Mouse (Mus musculus) adrenal gland, adult 8-10 months (tissue): ENCODE results near the gene Gm13762. TPM values are rescaled to one million over a fixed set of nuclear protein-coding genes. Genes with fewer than 3 reads are reported as not detected.

ENCODE experiments used
- DNase-seq: peaks from one replicate; pipeline ENCODE4 v3.0.0; 2022
- total RNA-seq, 4 experiments: library from RNA; stranded (reverse); gene quantifications; 2 replicates each; pipeline ENCODE4 v1.2.4; 2022

The Gm13762 gene
- total RNA-seq: not detected

DNA sequence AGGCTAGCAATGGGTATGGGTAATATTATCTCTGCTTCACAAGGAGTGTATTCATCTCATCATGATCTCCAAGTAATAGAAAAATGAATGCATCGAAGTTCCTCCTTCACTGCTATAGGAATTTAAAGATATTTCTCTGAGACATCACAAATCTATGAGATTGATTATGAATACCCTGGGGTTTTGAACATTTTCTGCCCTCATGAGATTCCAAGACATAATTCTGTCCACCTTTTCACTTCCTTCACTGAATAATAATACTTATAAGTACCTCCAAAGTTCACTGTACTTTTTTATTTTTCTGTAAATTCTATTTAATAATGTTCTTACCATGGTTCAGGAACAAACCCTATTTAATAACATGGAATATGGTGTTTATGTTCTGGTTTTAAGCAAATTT lies at the start of gene Gm13762:
Gene Gm13762 (minus strand): TSS at position 101 of the 400 bp plus-strand sequence.
- DNase-seq: no peak

DNA sequence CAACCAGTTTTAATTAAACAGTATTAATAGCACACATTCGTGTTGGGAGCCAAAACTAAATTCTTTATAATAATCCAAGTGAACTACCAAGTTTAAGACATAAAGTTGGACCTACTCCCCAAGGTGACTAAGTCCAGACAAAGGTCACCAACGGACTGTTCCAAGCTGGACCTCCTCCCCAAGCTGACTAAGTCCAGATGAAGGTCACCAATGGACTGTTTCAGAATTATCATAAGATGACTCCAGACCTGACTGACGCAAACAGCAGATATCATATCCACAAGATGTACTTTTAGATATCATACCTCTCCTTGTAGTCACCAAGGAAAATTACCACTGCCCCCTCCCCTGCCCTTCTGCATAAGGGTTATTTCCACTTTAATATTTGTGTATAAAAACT lies 41.4 kb upstream of the Gm13762 start:
- DNase-seq: peak; percentile 5

DNA sequence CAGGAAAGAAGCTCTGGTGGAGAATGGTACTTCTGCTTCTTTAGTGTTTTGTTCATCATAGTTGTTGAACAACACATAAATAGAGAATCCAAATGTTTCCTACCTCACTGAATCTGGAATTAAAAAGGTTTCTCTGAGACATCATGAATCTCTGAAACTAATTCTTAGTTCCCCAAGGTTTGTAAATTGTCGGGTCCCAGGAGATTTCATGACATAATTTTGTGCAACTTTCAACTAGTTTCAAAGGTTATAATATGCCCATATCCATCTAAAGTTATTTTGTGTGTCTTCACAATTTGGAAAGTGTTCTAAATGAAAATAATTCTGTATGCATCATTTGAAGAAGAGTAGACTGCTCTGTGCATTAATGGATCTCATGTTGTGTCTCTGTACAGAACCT lies 38.2 kb upstream of the Gm13762 start, which contains the start of gene Olfr1216:
Gene Olfr1216 (minus strand): TSS at position 101 of the 400 bp plus-strand sequence.
- no peak for DNase-seq

DNA sequence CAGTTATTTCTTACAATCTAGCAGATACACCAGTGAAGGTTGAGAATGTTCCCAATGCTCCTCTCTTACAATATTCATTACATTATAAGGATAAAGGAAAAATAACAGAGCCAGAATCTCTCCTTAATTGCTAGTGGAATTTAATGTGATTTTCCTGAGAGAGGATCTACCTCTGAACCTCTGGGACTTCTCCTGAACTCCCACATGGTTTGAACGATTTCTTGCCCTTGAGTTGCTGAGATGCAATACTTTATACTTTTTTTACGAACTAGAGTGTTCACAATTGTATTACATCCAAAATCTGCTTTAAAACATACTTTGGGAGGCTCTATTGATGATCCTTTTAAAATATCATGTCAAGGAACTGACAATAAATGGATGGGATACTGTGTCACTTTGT lies 26.8 kb upstream of the Gm13762 start, which contains the start of gene Olfr1215:
Gene Olfr1215 (minus strand): TSS at position 101 of the 400 bp plus-strand sequence.
- DNase-seq: no peak

DNA sequence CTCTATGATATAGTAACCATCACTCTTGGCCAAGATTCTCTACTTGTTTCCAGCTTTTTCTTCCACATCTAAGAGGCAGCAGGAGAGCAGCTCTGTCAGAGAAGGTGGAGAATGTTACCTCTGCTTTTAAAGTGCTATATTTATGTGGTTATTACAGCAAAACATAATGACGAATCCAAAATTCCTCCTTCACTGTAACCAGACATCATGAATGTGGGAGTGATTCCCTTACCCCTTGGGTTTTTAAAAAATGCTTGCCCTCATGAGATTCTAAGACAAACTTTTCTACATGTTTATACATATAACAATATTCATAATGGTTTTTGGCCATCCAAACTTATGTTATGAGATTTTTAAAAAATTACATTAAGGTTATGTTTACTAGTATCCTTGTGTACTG lies 12.5 kb upstream of the Gm13762 start, which contains the start of gene Olfr1214:
Gene Olfr1214 (minus strand): TSS at position 101 of the 400 bp plus-strand sequence.
- no peak for DNase-seq

DNA sequence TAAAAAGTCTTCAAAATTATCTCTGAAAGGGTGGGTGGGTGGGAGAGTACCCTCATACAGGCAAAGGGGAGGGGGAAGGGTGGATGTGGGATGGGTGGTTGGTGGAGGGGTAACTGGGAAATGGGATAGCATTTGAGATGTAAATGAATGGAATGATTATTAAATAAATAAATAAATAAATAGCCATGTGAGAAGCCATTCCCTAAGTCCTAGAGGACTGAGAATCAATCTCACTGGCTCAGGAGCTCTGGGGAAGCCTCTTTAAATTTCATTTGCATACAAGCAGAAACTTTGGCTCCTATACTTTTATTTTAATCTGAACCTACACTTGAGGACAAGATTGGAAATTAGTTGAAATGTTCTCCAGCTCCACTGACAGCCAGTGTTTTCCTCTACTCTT lies 26.4 kb downstream of the Gm13762 start, which contains the start of gene Olfr1212:
Gene Olfr1212 (plus strand): TSS at position 301 of the 400 bp plus-strand sequence.
- no peak for DNase-seq

DNA sequence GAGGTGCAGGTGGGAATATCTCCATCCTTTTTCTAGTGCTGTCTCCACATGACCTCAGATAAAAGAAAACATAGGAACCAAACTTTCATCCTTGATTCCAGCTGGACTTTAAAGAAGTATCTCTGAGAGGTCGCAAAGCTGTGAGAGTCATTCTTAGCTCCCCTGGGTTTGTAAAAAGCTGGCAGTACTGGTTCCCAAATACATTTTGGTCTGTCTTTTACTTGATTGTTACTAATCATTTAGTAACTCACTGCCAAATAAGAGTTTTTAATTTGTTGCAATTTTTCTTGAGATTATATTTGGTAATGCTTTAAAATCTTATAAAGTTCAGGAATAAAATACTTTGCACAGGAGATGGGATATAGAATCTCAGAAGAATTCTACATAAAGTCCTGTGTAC lies 42.1 kb downstream of the Gm13762 start, which contains the start of gene Olfr1211:
Gene Olfr1211 (minus strand): TSS at position 101 of the 400 bp plus-strand sequence.
- no peak for DNase-seq

Other genes with a start within 250 kb of the Gm13762 start
- not detected for gene Olfr1197, start 247.9 kb downstream of the Gm13762 start, total RNA-seq
- gene Olfr1198, start 228.9 kb downstream of the Gm13762 start, total RNA-seq: not detected
- gene Olfr1199, start 219.8 kb downstream of the Gm13762 start, total RNA-seq: not detected
- gene Olfr1200, start 209.8 kb downstream of the Gm13762 start, total RNA-seq: not detected
- not detected for gene Olfr1201, start 187.2 kb downstream of the Gm13762 start, total RNA-seq
- not detected for gene Olfr1202, start 165.8 kb downstream of the Gm13762 start, total RNA-seq
- gene Olfr1205, start 150.5 kb downstream of the Gm13762 start, total RNA-seq: not detected
- not detected for gene Olfr1204, start 131.0 kb downstream of the Gm13762 start, total RNA-seq
- gene Olfr1206, start 117.0 kb downstream of the Gm13762 start, total RNA-seq: not detected
- gene Olfr1208, start 78.0 kb downstream of the Gm13762 start, total RNA-seq: not detected
- not detected for gene Olfr1209, start 65.1 kb downstream of the Gm13762 start, total RNA-seq
- not detected for gene Olfr1211, start 42.2 kb downstream of the Gm13762 start, total RNA-seq
- not detected for gene Olfr1212, start 26.3 kb downstream of the Gm13762 start, total RNA-seq
- gene Olfr1214, start 12.4 kb upstream of the Gm13762 start, total RNA-seq: not detected
- gene Olfr1215, start 26.7 kb upstream of the Gm13762 start, total RNA-seq: not detected
- gene Olfr1216, start 38.1 kb upstream of the Gm13762 start, total RNA-seq: not detected
- gene Olfr1217, start 51.8 kb upstream of the Gm13762 start, total RNA-seq: not detected
- gene Olfr1218, start 80.9 kb upstream of the Gm13762 start, total RNA-seq: not detected
- not detected for gene Olfr1219, start 103.2 kb upstream of the Gm13762 start, total RNA-seq
- gene Olfr1220, start 126.6 kb upstream of the Gm13762 start, total RNA-seq: not detected
- not detected for gene Olfr1221, start 137.0 kb upstream of the Gm13762 start, total RNA-seq
- not detected for gene Olfr1222, start 152.8 kb upstream of the Gm13762 start, total RNA-seq
- gene Olfr1223, start 171.3 kb upstream of the Gm13762 start, total RNA-seq: not detected
- not detected for gene Olfr1224-ps1, start 183.8 kb upstream of the Gm13762 start, total RNA-seq
- not detected for gene Olfr1225, start 194.4 kb upstream of the Gm13762 start, total RNA-seq
- gene Olfr1226, start 219.8 kb upstream of the Gm13762 start, total RNA-seq: not detected